Mouse (Mus musculus) embryo, embryonic 10 days (tissue): Measurements from ENCODE around the gene Helz.
A peak's percentile ranks its signal among the peaks of the same experiment; 100 is the strongest.

Experiments used
- DNase-seq: peaks from one replicate; pipeline ENCODE4 v3.0.0-alpha.2; 2015; ENCODE audit warnings: low spot score

The Helz gene

DNA sequence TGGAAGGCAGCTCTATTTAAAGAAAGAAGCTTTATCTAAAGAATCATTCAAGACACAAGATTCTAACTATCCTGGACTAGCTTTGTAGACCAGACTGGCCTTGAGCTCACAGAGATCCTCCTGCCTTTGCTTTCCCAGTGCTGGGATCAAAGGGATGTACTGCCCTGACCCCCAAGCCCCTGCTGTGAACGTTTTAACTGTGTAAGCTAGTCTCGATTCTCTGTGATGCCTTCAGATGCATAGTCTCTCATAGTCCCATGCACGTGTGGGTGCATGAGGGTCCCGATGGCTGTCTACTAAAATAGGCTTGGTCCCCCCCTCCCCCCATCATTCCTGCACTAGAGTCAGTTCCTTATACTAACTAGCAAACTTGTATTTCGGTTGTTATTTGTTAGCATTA, 70.2 kb downstream of the Helz start:
- DNase-seq, result no peak

GRCm38 (mm10) chr11:107624661-107625060, 76.9 kb downstream of the Helz start:
- DNase-seq, result no peak

- no peak for DNase-seq
Measured at GRCm38 (mm10) chr11:107625746-107626145, 78.0 kb downstream of the Helz start.

DNA sequence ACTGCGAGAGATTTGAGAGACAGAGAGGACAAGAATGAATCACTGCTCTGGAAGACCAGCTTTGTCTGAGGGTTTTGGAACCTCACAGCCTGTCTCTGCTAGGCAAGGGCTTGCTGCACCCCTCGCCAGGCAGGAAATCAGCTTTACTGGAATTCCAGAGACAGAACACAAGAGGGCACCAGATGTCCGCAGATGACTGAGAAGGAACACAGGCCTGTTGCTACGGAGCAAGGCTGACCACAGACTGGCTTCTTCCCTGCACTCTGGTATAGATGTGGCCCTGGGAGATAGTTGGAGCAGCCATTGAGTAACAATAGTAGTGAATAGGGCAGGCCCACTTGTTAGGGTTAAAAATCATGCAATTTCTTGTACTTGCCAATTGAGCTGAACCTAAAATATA, 81.8 kb downstream of the Helz start:
- peak; percentile 83 for DNase-seq

DNA sequence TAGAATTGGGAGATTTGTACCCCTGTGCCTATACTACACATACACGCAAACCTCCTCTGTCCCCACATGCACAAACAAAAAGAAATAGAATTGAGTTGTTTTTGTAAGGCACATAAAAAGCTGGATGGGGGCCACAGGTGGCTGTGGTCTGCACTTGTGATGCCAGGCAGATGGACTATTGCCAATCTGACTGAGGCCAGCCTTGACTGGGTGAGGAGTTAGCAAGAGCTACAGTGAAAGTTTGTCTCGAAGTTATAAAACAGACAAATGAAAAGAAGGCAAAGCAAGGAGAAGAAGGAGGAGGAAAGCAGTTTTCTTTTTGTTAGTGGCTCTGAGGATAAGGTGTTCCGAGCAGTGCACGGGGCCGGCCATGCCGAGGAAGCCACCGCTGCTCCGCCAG, 82.2 kb downstream of the Helz start:
- DNase-seq, result no peak

DNA sequence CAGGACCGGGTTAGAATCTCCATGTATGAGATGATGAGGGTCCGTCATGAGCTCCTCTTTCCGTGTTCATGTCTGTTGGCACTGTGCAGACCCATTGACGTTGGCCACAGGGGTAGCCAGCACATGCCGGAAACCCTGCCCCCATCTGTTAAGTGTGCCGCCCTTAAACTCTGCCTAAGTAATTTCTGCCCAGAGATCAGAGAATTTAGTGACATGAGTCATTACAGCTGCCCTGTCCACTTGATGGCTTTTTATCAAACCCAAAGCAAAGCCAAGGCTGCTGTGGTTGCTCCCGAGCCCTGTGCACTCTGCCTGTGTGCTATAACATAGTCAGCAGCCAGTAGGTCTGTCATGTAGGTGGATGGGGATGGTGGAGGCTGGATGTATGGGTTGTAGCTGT, 83.4 kb downstream of the Helz start:
- DNase-seq, result no peak

DNA sequence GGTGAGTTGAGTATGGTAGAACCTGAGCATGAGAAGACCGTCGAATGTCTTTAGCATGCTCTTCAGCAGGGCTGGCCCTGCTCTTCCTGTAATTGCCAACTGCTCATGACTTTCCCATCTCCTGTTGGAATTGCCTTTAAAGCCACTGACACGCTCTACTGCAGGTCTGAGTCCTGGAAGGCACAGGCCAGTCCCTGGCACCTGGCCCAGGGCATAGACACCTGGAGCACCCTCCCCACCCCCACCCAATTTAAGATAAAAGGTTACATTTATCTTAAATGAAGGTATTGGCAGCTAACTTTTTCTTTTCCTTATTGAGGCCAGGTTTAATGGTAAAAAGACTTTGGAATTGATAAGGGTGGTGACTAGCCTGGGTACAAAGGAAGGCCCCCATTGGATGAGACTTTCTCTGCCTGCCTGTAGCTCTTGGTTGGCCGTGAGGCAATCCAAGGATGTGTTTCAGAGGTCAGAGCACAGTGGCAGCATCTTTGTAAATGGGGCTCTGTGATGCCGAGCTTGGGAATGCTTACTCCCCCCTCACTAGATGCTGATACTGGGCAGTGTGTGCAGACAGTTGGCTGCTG, 85.9 kb downstream of the Helz start:
- no peak for DNase-seq

- no peak for DNase-seq
Measured at GRCm38 (mm10) chr11:107638137-107638536, 90.4 kb downstream of the Helz start.

GRCm38 (mm10) chr11:107639657-107640056, 91.9 kb downstream of the Helz start:
- DNase-seq, result no peak

DNA sequence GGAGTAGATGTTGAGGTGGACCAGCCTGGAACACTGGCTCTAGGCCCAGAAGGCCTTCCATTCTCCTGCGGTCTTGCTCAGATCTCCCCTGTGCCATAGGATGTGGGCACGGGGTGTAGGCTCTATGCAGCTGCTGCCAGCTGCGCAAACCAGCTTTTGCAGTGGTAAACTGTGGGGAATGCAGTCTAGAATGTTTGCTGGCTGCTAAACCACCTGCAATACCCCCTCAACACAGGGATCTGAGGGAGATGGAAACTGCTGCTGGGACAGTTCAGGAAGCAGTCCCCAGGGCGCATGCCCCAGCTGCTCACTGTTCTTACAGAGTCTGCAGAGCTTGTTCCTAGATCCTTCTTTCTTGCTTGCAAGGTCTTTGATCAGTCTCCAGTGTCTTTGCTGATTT, 96.7 kb downstream of the Helz start:
- no peak for DNase-seq

DNA sequence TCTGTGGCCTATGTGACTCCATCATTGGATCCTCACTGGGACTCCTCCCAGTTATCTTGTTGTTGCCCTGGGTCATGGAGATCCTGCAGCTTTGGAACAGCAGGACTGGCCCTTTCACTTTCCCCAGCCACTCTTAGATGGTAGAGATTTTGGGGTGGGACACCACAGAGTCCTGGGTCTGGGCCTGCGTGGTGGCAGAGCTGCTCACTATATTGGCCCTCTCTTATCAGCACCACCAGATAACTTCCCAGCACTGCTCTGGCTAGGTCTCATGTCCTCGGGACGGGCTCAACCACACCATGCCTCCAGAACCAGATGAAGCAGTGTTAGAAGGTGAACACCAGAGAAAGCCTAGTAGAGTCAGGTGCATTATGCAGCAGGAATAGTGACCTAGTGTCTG, 99.6 kb downstream of the Helz start:
- no peak for DNase-seq

GRCm38 (mm10) chr11:107648668-107649067, 100.9 kb downstream of the Helz start:
- no peak for DNase-seq

- DNase-seq, result no peak
Measured at GRCm38 (mm10) chr11:107649458-107649857, 101.7 kb downstream of the Helz start.

DNA sequence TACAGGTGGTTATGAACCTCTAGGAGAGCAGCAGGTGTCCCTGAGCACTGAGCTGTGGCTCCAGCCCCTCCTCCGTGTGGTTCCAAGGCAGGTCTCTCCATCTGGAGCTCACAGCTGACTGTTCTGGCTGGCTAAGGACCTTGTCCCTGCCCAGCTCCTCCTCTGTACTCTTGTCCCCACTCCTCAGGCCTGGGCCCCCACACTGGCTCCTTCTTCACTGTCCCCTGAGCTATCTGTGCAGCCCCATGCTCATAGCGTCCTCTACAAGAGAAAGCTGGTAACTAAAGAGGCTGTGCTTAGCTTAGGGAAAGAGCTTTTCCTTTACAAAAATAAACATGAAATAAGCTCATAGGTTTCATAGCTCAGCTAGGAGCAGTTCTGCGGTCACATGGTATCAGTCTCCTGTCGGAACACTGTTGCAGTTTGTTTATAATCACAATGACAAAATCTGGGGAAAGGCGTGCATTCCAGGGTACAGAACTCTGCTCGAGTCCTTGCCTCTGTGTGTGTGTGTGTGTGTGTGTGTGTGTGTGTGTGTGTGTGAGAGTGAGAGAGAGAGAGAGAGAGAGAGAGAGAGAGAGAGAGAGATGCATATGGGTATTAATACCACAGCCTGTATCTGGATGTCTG, 102.8 kb downstream of the Helz start:
- DNase-seq, result no peak

GRCm38 (mm10) chr11:107651391-107651790, 103.7 kb downstream of the Helz start:
- DNase-seq, result no peak

- DNase-seq, result no peak
Measured at GRCm38 (mm10) chr11:107652137-107652536, 104.4 kb downstream of the Helz start.

- DNase-seq, result no peak
Measured at GRCm38 (mm10) chr11:107655538-107655937, 107.8 kb downstream of the Helz start.

GRCm38 (mm10) chr11:107657117-107657516, 109.4 kb downstream of the Helz start:
- no peak for DNase-seq

- no peak for DNase-seq
Measured at GRCm38 (mm10) chr11:107660452-107660851, 112.7 kb downstream of the Helz start.

DNA sequence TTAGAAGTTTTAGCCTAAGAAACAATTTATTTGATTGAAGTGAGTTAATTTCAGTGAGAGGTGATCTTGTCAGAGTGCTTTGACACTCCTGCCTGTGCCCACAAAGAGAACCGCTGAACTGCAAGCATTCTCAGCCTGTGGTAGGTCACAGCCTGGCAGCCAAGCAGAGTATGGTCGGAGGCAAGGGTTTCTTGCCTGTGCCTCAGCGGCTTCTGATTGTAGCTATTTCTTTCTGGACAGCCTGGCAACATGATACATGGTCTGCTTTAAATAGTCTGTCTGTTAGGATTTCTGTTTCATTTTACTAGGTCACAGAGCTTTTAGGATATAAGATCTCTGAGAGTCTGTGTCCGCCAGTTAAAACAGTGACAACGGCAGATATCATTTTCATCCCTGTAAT, 114.9 kb downstream of the Helz start:
- DNase-seq, result no peak

- no peak for DNase-seq
Measured at GRCm38 (mm10) chr11:107667542-107667941, 119.8 kb downstream of the Helz start.

- no peak for DNase-seq
Measured at GRCm38 (mm10) chr11:107668223-107668622, 120.5 kb downstream of the Helz start.

DNA sequence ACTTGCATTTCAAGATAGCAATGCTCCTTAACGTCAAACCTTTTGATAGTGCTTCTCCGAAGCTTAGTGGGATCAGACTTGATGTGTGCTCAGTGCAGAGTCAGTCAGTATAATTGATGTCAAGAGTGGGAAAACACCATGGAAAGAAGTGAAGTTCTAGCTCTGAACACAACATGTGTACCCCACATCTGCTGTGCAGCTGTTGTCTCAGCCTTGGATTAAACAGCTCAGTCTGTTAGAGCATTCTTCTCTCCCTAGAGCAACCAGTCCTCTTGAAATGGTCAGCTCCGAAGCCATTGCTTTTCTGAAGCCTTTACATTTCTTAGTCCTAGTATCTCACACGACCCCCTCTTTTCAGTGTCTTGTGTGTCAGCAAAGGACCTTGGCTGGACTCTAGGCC, 121.2 kb downstream of the Helz start:
- DNase-seq, result no peak

DNA sequence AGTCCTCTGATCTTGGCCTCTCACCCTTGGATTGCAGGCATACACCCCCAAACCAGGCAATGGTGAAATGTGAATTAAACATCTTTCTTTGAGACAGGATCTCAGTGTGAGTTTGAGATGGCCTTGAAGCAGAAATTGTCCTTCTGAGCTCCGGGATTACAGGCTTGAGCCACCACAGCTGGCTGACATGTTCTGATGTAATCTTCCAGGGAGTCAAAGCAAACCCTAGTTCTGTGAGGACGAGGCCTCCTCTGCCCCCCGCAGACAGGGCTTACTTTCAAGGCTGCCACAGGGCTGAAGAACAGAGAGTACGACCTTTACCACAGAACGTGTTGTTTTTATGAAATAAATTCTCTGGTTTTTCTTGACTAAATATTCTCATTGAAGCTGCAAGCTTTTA, 126.3 kb downstream of the Helz start:
- DNase-seq, result no peak
